Mouse (Mus musculus) bone marrow macrophage, adult 2 months (primary cell): Measurements from ENCODE around the gene Cpxm2.

ENCODE experiments used
- CTCF ChIP-seq: IDR thresholded peaks from 2 replicates; pipeline ENCODE4 v1.5.1; 2012; ENCODE audit warnings: low read depth, mild to moderate bottlenecking, low read length, moderate library complexity
- POLR2A ChIP-seq: IDR thresholded peaks from 2 replicates; pipeline ENCODE4 v1.6.1; 2012; ENCODE audit warnings: mild to moderate bottlenecking, low read depth, low read length, borderline replicate concordance

DNA sequence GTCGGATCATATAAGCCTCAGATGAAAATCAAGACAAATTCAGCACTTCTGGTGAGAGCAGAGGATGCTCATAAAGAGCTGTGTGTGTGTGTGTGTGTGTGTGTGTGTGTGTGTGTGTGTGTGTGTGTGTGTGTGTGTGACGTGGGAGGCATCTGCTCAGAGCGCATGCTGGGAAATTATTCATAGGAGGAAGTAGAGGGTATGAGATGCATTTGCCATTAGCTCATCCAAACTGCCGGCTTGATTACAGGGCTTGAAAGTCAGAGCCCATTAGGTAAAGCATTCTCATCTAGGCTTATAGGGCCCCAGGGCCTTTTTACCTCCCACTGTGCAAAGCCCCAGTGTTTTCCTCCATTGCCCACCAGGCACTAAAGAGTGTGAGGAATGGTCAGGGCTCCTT is 107.9 kb downstream of the Cpxm2 start:
- TF ChIP-seq POLR2A (no peak), CTCF (no peak)
